Mouse (Mus musculus): ENCODE results near the gene Vmp1. TPM values are rescaled to one million over a fixed set of nuclear protein-coding genes. Genes with fewer than 3 reads are reported as not detected.
A peak's percentile ranks its signal among the peaks of the same experiment; 100 is the strongest.

Vmp1 gene
- polyA plus RNA-seq, 1 experiment from 2014 or later = 151 TPM

- H3K27me3 ChIP-seq (ENCODE audit: control insufficient read depth, insufficient read depth, low read length) = no peaks in the 10 kb centered on the region
- no peak for ATAC-seq (ENCODE audit: low read depth)
- H3K9ac ChIP-seq (replicated peaks; ENCODE audit: low read depth, low read length) = no peak overlapping the region
- H3K9me3 ChIP-seq (ENCODE audit: control insufficient read depth, low read length) = no peaks in the 10 kb centered on the region
- H3K27ac ChIP-seq (ENCODE audit: low read depth, low read length) = no peak overlapping the region
- no peak overlapping the region for H3K4me3 ChIP-seq (ENCODE audit: low read depth, low read length)
- H3K4me2 ChIP-seq (ENCODE audit: low read depth, low read length) = no peak overlapping the region
- peaks cover 12% of the 10 kb centered on the region; the same call in 1 of the 2 replicates for H3K4me1 ChIP-seq (ENCODE audit: control insufficient read depth, insufficient read depth, low read length)
- 96% methylated on average over 2 of the region's 2 CpGs for WGBS
- no peaks in the 10 kb centered on the region for H3K36me3 ChIP-seq (ENCODE audit: control insufficient read depth, insufficient read depth, low read length)
Measured at GRCm38 (mm10) chr11:86540476-86540845, 143.2 kb downstream of the Vmp1 start.

GRCm38 (mm10) chr11:86539716-86540475, 143.7 kb downstream of the Vmp1 start:
- Histone ChIP-seq H3K4me3 (ENCODE audit: low read depth, low read length) (no peak overlapping the region), H3K36me3 (ENCODE audit: control insufficient read depth, insufficient read depth, low read length) (no peaks in the 10 kb centered on the region), H3K4me2 (ENCODE audit: low read depth, low read length) (no peak overlapping the region), H3K27me3 (ENCODE audit: control insufficient read depth, insufficient read depth, low read length) (no peaks in the 10 kb centered on the region), H3K9ac (replicated peaks; ENCODE audit: low read depth, low read length) (no peak overlapping the region), H3K4me1 (ENCODE audit: control insufficient read depth, insufficient read depth, low read length) (peaks cover 12% of the 10 kb centered on the region; the same call in 1 of the 2 replicates), H3K27ac (ENCODE audit: low read depth, low read length) (no peak overlapping the region), H3K9me3 (ENCODE audit: control insufficient read depth, low read length) (no peaks in the 10 kb centered on the region)
- 95% methylated on average over 6 of the region's 6 CpGs for WGBS
- ATAC-seq (ENCODE audit: low read depth) = no peak

- no peak for ATAC-seq (ENCODE audit: low read depth)
- Histone ChIP-seq H3K4me1 (ENCODE audit: control insufficient read depth, insufficient read depth, low read length) (peaks cover 11% of the 10 kb centered on the region; the same call in 1 of the 2 replicates), H3K36me3 (ENCODE audit: control insufficient read depth, insufficient read depth, low read length) (peaks cover 4% of the 10 kb centered on the region; the same call in 1 of the 2 replicates), H3K4me2 (ENCODE audit: low read depth, low read length) (no peak overlapping the region), H3K4me3 (ENCODE audit: low read depth, low read length) (no peak overlapping the region), H3K27ac (ENCODE audit: low read depth, low read length) (no peak overlapping the region), H3K27me3 (ENCODE audit: control insufficient read depth, insufficient read depth, low read length) (no peaks in the 10 kb centered on the region), H3K9ac (replicated peaks; ENCODE audit: low read depth, low read length) (no peak overlapping the region), H3K9me3 (ENCODE audit: control insufficient read depth, low read length) (no peaks in the 10 kb centered on the region)
- WGBS = 92% methylated on average over 4 of the region's 4 CpGs
Measured at GRCm38 (mm10) chr11:86538786-86539185, 144.8 kb downstream of the Vmp1 start.

GRCm38 (mm10) chr11:86534201-86534910, 149.3 kb downstream of the Vmp1 start:
- no peak overlapping the region for H3K9ac ChIP-seq (replicated peaks; ENCODE audit: low read depth, low read length)
- H3K27me3 ChIP-seq (ENCODE audit: control insufficient read depth, insufficient read depth, low read length) = no peaks in the 10 kb centered on the region
- H3K9me3 ChIP-seq (ENCODE audit: control insufficient read depth, low read length) = no peaks in the 10 kb centered on the region
- ATAC-seq (ENCODE audit: low read depth) = no peak
- H3K4me1 ChIP-seq (ENCODE audit: control insufficient read depth, insufficient read depth, low read length) = no peaks in the 10 kb centered on the region
- no peak overlapping the region for H3K4me3 ChIP-seq (ENCODE audit: low read depth, low read length)
- peaks cover 27% of the 10 kb centered on the region for H3K36me3 ChIP-seq (ENCODE audit: control insufficient read depth, insufficient read depth, low read length)
- no peak overlapping the region for H3K4me2 ChIP-seq (ENCODE audit: low read depth, low read length)
- no peak overlapping the region for H3K27ac ChIP-seq (ENCODE audit: low read depth, low read length)
- WGBS = 96% methylated on average over 5 of the region's 5 CpGs

MicroRNA genes within 50 kb of the gene (microRNA counts, 519-probe panel; counts per million panel counts)
- microRNA mmu-miR-21 = 4,728 counts per million, percentile 61 among the panel's probes with 10 or more counts

Small RNA genes within 50 kb of the gene (microRNA-seq; reads per million reads assigned to microRNA genes)
- 3,386 reads per million, percentile 89 among the genes with 10 or more reads in this experiment for gene Mir21a

Other genes starting within 250 kb of the Vmp1 start
- gene Rnft1, start 199.2 kb downstream of the Vmp1 start, polyA plus RNA-seq (2014; fragmentation: Nextera tagmentation; extraction: Ambion mirVana) = 13.4 and 16.4 TPM in 2 replicates
- gene Rps6kb1, start 139.0 kb downstream of the Vmp1 start, polyA plus RNA-seq (2014; fragmentation: Nextera tagmentation; extraction: Ambion mirVana) = 46.4 and 47.2 TPM in 2 replicates
- gene Tubd1, start 138.8 kb downstream of the Vmp1 start, polyA plus RNA-seq (2014; fragmentation: Nextera tagmentation; extraction: Ambion mirVana) = 6.9 and 7.3 TPM in 2 replicates
- 31.9 and 33.9 TPM in 2 replicates for gene Ptrh2, start 149 bp upstream of the Vmp1 start, polyA plus RNA-seq (2014; fragmentation: Nextera tagmentation; extraction: Ambion mirVana)
- 208 and 258 TPM in 2 replicates for gene Cltc, start 73.7 kb upstream of the Vmp1 start, polyA plus RNA-seq (2014; fragmentation: Nextera tagmentation; extraction: Ambion mirVana)
- 19.3 and 21.9 TPM in 2 replicates for gene Dhx40, start 123.9 kb upstream of the Vmp1 start, polyA plus RNA-seq (2014; fragmentation: Nextera tagmentation; extraction: Ambion mirVana)